Mouse (Mus musculus): ENCODE results near the gene Gm29094.

The Gm29094 gene

DNA sequence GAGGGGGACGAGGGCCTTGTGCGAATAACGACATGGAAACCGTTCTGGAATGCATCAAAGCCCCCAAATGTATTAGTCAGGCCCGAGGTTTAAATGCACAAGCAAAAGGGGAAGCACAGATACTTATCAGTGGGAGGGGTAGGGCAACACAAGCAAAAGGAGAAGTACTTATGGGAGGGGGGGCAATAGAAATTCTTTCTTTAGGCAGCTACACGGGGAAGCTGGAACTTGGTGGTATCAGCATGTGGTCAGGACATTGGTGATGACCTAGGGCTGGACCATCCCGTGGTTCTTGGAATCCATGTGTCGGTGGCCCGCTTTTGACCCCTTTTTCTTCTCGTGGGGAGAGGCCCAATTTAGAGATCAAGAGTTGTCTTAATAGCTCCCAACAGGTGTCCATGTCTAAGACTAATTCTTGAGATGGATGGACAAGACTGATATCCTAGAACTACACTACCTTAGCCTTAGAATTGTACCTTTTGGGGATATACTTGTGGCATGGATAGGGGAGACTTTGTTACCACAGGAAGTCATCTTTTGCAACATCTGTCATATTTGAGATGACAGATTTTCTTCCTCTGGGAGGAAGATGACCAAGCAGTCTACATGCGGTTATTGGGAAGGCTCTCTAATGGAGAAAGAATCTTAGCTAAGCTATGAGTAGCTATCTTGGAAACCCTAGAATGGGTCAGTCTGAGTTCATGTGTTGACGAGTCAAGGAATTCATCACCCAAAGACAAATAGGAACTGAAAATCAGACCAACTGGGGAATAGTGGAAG, 57.6 kb downstream of the Gm29094 start:
- no peak for DNase-seq

DNA sequence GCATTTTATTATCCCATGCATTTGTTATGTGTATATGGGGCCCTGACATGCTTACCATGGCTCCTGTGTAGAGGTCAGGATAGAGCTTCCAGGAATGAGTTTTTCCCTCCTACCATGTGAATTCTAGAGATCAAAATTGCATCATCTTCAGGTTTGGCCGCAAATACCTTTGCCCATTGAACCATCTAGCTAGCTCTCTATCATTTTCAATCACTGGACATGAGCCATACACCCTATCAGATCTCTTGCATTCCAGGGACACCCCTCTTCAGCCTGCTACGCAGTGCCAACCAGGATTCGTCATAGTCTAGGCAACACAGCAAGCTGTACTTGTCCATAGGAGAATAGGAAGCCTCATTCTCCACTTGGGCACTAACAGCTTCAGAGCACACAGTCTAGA, 64.8 kb downstream of the Gm29094 start:
- no peak for DNase-seq

GRCm38 (mm10) chr9:89264571-89264970, 65.4 kb downstream of the Gm29094 start:
- DNase-seq = no peak

Measured in right cerebral cortex, postnatal 4 days (tissue).